Mouse (Mus musculus) CD4-positive, CD25-positive, alpha-beta regulatory T cell, adult 2 months (primary cell): ENCODE measurements around the gene Pttg1.

ENCODE experiments used
- DNase-seq: peaks from one replicate; pipeline ENCODE4 v3.0.0-alpha.2; 2012; ENCODE audit warnings: low read depth, low spot score

The Pttg1 gene

DNA sequence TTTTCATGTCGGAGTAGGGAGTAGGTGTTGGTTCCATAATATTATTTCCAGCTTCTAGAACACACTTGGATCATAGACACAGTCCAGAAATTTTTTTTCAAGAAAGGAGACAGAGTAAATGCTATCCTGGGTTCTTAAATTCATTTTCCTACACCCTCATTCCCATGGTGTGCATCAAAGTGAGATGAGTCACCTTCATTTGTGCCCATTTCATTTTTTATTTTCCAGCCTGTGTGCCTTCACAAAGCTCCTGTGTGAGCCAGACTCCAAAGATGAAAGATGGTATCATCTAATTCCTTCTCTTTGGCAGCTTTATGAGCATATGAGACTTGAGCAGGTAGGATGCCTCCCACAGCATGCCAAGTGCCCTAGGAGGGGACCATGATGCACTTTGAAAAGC lies 49.5 kb downstream of the Pttg1 start:
- no peak for DNase-seq

DNA sequence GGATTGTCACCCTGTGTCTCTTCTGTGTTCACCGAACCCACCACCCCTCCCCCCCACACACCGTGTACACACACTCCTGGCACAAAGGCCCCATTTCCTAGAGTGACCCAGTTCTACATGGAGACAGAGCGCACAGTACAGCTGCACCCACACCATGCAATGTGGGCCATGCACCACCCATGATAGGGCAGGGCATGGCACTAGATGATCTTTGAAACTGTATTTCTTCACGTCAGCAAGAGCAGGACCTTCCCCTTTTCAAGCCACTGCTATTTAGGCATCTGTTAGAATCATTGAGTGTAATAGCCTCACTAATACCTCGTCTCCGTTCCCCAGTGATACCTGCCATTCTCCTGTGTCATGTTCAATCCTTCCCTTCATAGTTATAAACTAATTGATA lies 51.1 kb downstream of the Pttg1 start:
- DNase-seq: no peak

- DNase-seq: no peak
Measured at GRCm38 (mm10) chr11:43373367-43373766, 52.7 kb downstream of the Pttg1 start.

- no peak for DNase-seq
Measured at GRCm38 (mm10) chr11:43371807-43372206, 54.2 kb downstream of the Pttg1 start.
